Mouse (Mus musculus): ENCODE results near the gene Msln. TPM values are rescaled to one million over a fixed set of nuclear protein-coding genes. Genes with fewer than 3 reads are reported as not detected.
A peak's percentile ranks its signal among the peaks of the same experiment; 100 is the strongest.

Msln gene
- 0.28 and 0.50 TPM in 2 replicates for polyA plus RNA-seq (2016; fragmentation: Nextera tagmentation; extraction: Ambion mirVana)

DNA sequence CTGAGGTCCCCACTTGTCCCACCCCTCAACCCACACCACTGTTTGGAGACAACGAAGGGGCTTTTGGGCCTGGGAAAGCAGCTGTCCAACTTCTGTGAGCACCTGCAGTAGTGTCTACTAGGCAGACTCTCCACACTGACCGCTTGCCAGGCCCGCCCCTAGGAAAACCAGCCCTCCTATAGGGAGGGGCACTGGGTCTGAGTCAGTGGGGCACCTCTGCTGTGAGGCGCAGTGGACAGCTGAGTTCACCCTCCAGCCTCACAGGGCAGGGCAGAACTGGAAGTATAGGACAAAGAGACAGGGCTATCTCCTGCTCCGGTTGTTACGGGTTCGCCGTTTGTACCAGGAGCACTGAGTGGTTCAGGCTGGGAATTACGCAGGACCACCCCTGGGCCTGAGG lies at the start of gene Msln:
Gene Msln (minus strand): TSS at position 138 of the 400 bp plus-strand sequence.
- peaks cover 14% of the 10 kb centered on the region; the same call in 1 of the 2 replicates for H3K27me3 ChIP-seq
- no peak within 1 kb of the TSS for H3K4me2 ChIP-seq
- no peak for ATAC-seq (ENCODE audit: low FRiP score)
- no peak within 1 kb of the TSS for H3K9ac ChIP-seq
- H3K4me1 ChIP-seq: 0 out of 2 replicates have a peak, but pooled peaks cover 5% of the 10 kb centered on the region
- no peaks in the 10 kb centered on the region for H3K36me3 ChIP-seq (replicated peaks)
- no peak within 1 kb of the TSS for H3K4me3 ChIP-seq (replicated peaks)
- H3K9me3 ChIP-seq: no peaks in the 10 kb centered on the region
- H3K27ac ChIP-seq: no peak within 1 kb of the TSS
- 90% methylated on average over 9 of the region's 9 CpGs for WGBS

DNA sequence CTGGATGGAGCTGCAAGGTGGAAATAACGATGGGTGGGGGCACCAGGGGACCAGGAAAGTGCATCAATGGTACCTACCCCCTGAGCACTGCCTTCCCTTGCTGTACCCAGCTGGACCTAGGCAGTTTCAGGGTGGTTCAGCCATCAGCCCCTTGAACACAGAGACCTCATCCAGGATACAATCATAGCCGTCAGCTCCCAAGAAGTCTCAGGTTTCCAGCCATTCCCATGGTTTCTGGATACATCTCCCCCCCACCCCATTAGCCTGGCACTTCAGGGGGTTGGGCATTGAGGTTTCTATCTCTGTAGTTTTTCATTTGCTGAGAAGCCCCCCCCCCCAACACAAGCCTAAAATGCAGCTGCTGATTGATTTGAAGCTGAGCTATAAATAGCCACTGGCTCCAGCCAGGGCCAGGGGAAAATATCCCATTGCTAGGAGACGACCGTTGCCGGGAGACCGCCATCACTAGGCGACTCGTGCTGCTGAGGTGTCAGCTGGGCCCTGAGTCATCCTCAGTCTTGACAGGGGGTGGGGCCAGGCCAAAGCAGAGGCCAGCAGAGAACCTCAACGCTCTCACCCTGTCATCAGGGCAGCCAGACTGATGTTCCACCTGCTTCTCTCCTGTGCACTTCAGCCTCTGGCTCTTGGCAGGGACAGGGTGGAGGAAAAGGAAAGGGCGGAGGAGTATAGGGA lies 48.8 kb upstream of the Msln start:
- H3K27me3 ChIP-seq: 0 out of 2 replicates have a peak, but pooled peaks cover 3% of the 10 kb centered on the region
- 9% methylated on average over 10 of the region's 10 CpGs for WGBS
- H3K4me1 ChIP-seq: peaks cover 26% of the 10 kb centered on the region
- peak; percentile 93 for ATAC-seq (ENCODE audit: low FRiP score)
- H3K9ac ChIP-seq: no peak overlapping the region; the same call in 1 of the 2 replicates
- H3K4me2 ChIP-seq: peak overlapping the region; percentile 40
- no peaks in the 10 kb centered on the region for H3K9me3 ChIP-seq
- H3K4me3 ChIP-seq (replicated peaks): peak overlapping the region; percentile 7; the same call in 1 of the 2 replicates
- H3K27ac ChIP-seq: peak overlapping the region; percentile 94
- H3K36me3 ChIP-seq (replicated peaks): no peaks in the 10 kb centered on the region

DNA sequence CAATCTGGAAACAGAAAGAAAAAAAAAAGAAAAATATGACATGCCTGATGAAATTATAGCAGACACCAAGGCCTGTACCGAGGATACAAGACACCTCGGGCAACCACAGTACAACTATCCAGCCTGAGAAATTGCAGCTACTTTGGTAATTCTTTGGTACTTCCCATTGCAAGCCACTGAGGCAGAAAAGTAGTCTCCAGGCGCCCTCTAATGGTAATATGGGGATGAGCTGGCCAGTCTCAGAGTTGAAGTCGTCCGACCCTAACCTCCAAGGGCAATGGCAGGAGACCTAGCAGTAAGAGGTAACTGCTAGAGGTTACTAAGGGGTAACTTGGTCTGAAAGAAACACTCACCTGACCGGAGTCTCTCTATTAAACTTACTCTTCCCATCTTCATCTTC lies 46.9 kb upstream of the Msln start:
- Histone ChIP-seq H3K9ac (no peak overlapping the region), H3K4me3 (replicated peaks) (no peak overlapping the region), H3K4me2 (no peak overlapping the region), H3K9me3 (no peaks in the 10 kb centered on the region), H3K36me3 (replicated peaks) (no peaks in the 10 kb centered on the region), H3K27me3 (0 out of 2 replicates have a peak, but pooled peaks cover 3% of the 10 kb centered on the region), H3K4me1 (peaks cover 39% of the 10 kb centered on the region), H3K27ac (no peak overlapping the region)
- ATAC-seq (ENCODE audit: low FRiP score): no peak
- 6% methylated on average over 6 of the region's 6 CpGs for WGBS

DNA sequence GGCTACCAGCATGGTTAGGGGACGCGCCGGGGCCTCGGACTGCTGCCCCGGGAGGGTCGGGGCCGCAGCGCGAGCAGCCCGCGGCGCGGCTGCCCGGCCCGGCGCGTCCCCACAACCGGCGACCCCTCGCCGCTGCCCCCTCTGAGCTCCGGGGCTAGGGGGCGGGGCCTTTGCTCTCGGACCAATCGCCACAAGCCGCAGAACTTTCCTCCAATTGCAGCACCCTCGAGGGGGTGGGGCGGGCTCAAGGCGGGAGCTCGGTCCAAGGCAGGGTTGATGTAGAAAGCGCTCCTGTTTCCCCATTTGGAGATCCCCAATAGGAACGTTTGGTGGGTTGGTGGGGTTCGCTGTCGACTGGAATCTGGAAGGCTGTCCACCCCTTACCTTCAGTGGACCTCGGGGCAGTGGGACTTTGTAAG lies 42.8 kb upstream of the Msln start, which contains the start of gene Metrn:
Gene Metrn (minus strand): TSS at position 186 of the 419 bp plus-strand sequence.
- peak within 1 kb of the TSS; percentile 82 for H3K4me3 ChIP-seq (replicated peaks)
- H3K27ac ChIP-seq: peak within 1 kb of the TSS; percentile 97
- no peaks in the 10 kb centered on the region for H3K9me3 ChIP-seq
- H3K9ac ChIP-seq: peak within 1 kb of the TSS; percentile 80
- no peaks in the 10 kb centered on the region for H3K36me3 ChIP-seq (replicated peaks)
- H3K4me2 ChIP-seq: peak within 1 kb of the TSS; percentile 93
- peaks cover 53% of the 10 kb centered on the region for H3K4me1 ChIP-seq
- H3K27me3 ChIP-seq: 0 out of 2 replicates have a peak, but pooled peaks cover 3% of the 10 kb centered on the region
- peak; percentile 82 for ATAC-seq (ENCODE audit: low FRiP score)
- under 1% methylated on average over 34 of the region's 35 CpGs for WGBS

DNA sequence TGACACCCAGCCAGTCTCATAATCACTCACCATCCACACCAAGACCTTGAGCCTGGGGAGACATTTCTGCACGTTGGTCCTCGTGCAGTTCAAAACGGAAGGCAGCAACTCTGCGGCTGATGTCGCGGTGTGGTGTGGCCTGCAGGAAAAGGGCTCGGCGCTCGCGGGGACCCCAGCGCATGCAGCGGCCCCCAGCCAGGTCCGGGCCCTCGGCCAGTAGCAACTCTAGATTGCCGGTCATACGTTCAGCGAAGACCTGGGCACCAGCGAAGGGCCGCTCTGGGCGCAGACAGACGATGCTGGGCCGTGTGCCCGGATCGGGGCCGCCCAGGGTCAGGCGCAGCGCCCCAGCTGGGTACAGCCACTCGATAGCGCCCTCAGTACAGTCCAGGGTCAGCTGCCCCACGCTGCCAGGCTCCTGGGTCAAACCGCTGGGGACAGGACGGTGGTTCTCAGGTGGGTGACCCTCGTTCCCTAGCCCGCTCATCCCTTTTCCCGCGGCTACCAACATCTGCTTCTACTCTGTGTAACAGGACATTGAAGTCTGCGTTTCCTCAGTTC lies 42.1 kb upstream of the Msln start:
- Histone ChIP-seq H3K27ac (peak overlapping the region; percentile 97), H3K4me3 (replicated peaks) (peak overlapping the region; percentile 82), H3K36me3 (replicated peaks) (no peaks in the 10 kb centered on the region), H3K9ac (peak overlapping the region; percentile 80), H3K4me1 (peaks cover 56% of the 10 kb centered on the region), H3K4me2 (peak overlapping the region; percentile 93), H3K9me3 (no peaks in the 10 kb centered on the region), H3K27me3 (no peaks in the 10 kb centered on the region)
- under 1% methylated on average over 37 of the region's 37 CpGs for WGBS
- no peak for ATAC-seq (ENCODE audit: low FRiP score)

DNA sequence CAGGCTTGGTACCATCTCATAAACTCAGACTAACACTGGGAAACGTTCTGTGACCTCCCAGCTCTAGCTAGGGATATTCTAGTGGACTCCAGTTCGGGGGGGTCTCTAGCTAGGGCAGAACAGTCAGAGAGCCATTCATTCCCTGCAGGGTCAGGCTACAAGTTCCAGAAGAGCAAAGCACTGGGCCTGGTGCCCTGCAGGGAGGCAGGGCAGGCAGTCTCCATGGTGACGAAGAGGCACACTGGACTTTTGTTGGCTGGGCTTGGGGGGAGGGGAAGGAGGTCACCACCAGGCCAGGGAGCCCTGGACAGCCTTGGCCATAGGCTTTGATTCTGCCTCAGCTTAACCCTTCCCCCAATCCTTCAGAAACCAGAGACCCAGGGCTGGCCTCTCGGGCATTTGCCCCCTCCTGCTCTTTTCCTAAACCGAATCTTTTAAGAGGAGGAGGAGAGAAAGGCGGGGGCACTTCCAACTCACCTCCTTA lies 41.5 kb upstream of the Msln start, which contains the start of gene AC134908.4:
Gene AC134908.4 (minus strand): TSS at position 51 of the 484 bp plus-strand sequence.
- Histone ChIP-seq H3K4me1 (peaks cover 63% of the 10 kb centered on the region), H3K4me3 (replicated peaks) (peak within 1 kb of the TSS; percentile 82), H3K27ac (peak within 1 kb of the TSS; percentile 97), H3K36me3 (replicated peaks) (no peaks in the 10 kb centered on the region; the same call in 1 of the 2 replicates), H3K9ac (peak within 1 kb of the TSS; percentile 80), H3K4me2 (peak within 1 kb of the TSS; percentile 93), H3K9me3 (no peaks in the 10 kb centered on the region), H3K27me3 (no peaks in the 10 kb centered on the region)
- no peak for ATAC-seq (ENCODE audit: low FRiP score)
- 3% methylated on average over 6 of the region's 6 CpGs for WGBS

DNA sequence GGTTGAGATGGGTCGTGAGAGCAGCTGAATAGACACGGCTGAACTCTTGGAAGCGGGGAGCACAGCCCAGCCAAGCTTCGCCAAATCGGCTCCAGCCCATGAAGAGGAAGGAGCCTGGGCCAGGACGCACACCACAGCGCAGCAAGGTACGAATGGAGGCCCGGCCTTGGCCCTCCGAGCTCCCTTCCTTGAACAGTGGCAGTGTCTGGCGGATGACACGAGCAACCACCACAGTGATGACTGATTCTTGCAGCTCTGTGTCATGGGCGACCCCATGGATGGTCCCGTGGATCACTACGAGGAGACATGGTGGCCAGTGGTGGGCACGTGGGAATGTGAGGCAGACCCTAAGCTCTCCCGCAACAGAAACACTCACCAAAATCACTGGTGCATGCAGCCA lies 40.8 kb upstream of the Msln start:
- ATAC-seq (ENCODE audit: low FRiP score): no peak
- peaks cover 65% of the 10 kb centered on the region for H3K4me1 ChIP-seq
- peak overlapping the region; percentile 80 for H3K9ac ChIP-seq
- no peaks in the 10 kb centered on the region; the same call in 1 of the 2 replicates for H3K36me3 ChIP-seq (replicated peaks)
- H3K9me3 ChIP-seq: no peaks in the 10 kb centered on the region
- no peaks in the 10 kb centered on the region for H3K27me3 ChIP-seq
- 47% methylated on average over 17 of the region's 17 CpGs for WGBS
- peak overlapping the region; percentile 97 for H3K27ac ChIP-seq
- H3K4me2 ChIP-seq: peak overlapping the region; percentile 93
- peak overlapping the region; percentile 82 for H3K4me3 ChIP-seq (replicated peaks)

DNA sequence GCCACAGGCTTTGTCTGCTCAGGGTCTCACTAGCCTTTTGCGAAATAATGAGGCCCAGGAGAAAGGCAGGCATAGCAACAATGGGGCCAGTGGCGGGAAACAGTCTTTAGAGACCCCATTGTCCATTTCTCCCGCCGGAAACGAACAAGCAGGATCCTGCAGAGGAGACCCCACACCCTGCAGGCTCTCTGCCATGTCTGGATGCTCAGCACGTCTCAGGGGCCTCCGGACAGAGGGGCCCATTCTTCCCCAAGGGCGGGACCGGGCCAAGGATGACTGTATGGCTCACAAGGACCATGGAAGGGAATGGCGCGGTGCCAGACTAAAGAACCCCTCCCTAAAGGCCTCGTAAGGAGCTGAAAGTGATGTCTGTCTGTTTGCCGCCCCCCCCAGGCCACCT lies 40.0 kb upstream of the Msln start:
- Histone ChIP-seq H3K9me3 (no peaks in the 10 kb centered on the region), H3K4me2 (peak overlapping the region; percentile 93), H3K4me1 (peaks cover 65% of the 10 kb centered on the region), H3K36me3 (replicated peaks) (peaks cover 7% of the 10 kb centered on the region), H3K4me3 (replicated peaks) (0 out of 2 replicates have a peak overlapping the region, but pooled peaks have one; percentile 82), H3K27ac (peak overlapping the region; percentile 97), H3K27me3 (no peaks in the 10 kb centered on the region), H3K9ac (peak overlapping the region; percentile 80)
- WGBS: 10% methylated on average over 13 of the region's 13 CpGs
- 0 out of 2 replicates have a peak, but pooled peaks have one; percentile 24 for ATAC-seq (ENCODE audit: low FRiP score)

DNA sequence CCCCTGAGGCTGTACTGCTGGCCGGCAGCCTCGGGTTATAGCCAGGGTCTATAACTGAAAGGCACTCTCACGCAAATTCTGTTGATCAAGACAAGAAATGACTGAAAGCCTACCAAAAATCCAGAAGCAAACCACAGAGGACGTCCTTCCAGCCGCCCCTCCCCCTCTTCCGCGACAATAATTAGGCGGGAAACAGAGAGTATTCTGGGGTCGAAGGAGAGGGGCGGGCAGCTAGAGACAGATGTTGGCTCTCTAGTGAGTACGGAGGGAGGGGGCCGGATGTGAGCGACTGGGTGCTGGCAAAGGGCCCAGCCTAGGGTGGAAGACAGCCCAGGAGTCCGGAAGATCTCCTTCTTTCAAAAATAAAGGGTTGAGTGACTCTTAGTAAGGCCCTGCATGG lies 38.4 kb upstream of the Msln start, which contains the start of gene Fam173a:
Gene Fam173a (minus strand): TSS at position 287 of the 400 bp plus-strand sequence.
- 2% methylated on average over 14 of the region's 14 CpGs for WGBS
- Histone ChIP-seq H3K9ac (peak within 1 kb of the TSS; percentile 81), H3K4me3 (replicated peaks) (peak within 1 kb of the TSS; percentile 65), H3K4me2 (peak within 1 kb of the TSS; percentile 93), H3K9me3 (no peaks in the 10 kb centered on the region), H3K27ac (peak within 1 kb of the TSS; percentile 97), H3K4me1 (peaks cover 65% of the 10 kb centered on the region), H3K36me3 (replicated peaks) (peaks cover 19% of the 10 kb centered on the region), H3K27me3 (no peaks in the 10 kb centered on the region)
- ATAC-seq (ENCODE audit: low FRiP score): peak; percentile 42; the same call in 1 of the 2 replicates

DNA sequence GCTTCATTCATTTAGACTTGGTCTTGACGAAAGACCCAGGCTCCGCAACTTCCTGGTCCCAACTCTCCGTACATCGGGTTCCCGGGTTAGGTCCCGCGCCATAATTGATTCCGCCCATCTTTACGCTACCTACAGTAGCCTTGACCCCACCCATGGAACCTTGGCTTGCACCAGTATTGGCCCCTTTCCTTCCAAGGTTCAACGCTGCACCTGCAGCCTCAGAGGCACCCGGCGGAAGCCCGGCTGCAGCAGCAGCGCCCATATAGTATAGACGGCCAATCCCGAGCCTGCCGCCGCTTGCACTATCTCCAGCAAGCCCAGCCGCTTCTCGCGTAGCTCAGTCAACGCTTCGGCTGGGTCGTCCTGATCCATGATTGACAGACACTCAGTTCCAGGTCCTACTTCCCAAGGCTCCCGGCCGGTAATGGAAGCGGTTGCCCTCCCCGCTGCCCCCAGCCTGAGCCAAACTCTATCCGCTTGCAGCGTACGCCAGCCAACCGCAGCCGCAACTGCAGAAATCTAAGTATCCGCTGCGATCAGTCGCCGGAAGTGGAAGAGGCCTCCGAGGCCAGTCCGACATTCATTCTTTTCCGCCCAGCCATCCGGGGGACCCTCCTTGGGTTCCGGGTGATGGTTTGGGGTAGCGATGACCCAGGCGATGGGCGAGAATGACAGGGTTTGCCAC lies 37.8 kb upstream of the Msln start:
- Histone ChIP-seq H3K9me3 (no peaks in the 10 kb centered on the region), H3K9ac (peak overlapping the region; percentile 81), H3K4me1 (peaks cover 59% of the 10 kb centered on the region), H3K4me3 (replicated peaks) (peak overlapping the region; percentile 65), H3K27me3 (no peaks in the 10 kb centered on the region), H3K4me2 (peak overlapping the region; percentile 88), H3K36me3 (replicated peaks) (peaks cover 24% of the 10 kb centered on the region), H3K27ac (peak overlapping the region; percentile 97)
- peak; percentile 57 for ATAC-seq (ENCODE audit: low FRiP score)
- under 1% methylated on average over 45 of the region's 45 CpGs for WGBS

DNA sequence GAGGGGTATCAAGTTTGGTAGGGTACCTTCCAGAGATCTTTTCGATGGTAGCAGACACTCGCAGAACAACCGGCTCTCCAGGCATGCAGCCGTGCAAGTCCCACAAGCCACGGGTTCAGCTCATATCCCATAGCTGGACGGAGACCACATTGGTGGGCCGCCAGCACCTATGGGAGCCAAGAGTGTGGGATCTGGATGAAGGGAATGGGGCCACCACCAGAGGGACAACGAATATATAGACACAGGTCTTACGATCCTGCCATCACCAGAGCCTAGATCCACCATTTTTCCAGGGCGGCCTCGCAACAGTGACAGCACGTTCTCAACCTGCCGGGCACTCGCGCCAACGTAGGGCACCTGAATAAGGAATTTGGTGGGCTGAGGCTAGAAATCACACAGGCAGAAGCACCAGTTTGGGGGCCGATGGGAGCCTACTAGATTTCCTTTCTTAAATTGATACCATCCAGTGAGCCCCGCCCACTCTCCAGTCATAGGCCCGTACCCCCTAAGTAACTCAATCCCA lies 37.2 kb upstream of the Msln start:
- Histone ChIP-seq H3K4me1 (peaks cover 54% of the 10 kb centered on the region), H3K4me2 (peak overlapping the region; percentile 88), H3K27me3 (no peaks in the 10 kb centered on the region), H3K9ac (peak overlapping the region; percentile 81), H3K36me3 (replicated peaks) (peaks cover 24% of the 10 kb centered on the region), H3K27ac (peak overlapping the region; percentile 97), H3K4me3 (replicated peaks) (peak overlapping the region; percentile 65), H3K9me3 (no peaks in the 10 kb centered on the region)
- 28% methylated on average over 19 of the region's 19 CpGs for WGBS
- no peak for ATAC-seq (ENCODE audit: low FRiP score)

All from forebrain, embryonic 12.5 days (tissue).